Mouse (Mus musculus): ENCODE results near the gene Tmem39a.

- no peak for TF ChIP-seq CTCF (IDR thresholded peaks at IDR 0.05; ENCODE audit: low read depth)
- TF ChIP-seq EP300 (IDR thresholded peaks at IDR 0.05; ENCODE audit: low read depth), result no peak
Observed at GRCm38 (mm10) chr16:38613646-38614045, 55.1 kb downstream of the Tmem39a start.
